Mouse (Mus musculus): Measurements from ENCODE around the gene Cnn2.

The Cnn2 gene

DNA sequence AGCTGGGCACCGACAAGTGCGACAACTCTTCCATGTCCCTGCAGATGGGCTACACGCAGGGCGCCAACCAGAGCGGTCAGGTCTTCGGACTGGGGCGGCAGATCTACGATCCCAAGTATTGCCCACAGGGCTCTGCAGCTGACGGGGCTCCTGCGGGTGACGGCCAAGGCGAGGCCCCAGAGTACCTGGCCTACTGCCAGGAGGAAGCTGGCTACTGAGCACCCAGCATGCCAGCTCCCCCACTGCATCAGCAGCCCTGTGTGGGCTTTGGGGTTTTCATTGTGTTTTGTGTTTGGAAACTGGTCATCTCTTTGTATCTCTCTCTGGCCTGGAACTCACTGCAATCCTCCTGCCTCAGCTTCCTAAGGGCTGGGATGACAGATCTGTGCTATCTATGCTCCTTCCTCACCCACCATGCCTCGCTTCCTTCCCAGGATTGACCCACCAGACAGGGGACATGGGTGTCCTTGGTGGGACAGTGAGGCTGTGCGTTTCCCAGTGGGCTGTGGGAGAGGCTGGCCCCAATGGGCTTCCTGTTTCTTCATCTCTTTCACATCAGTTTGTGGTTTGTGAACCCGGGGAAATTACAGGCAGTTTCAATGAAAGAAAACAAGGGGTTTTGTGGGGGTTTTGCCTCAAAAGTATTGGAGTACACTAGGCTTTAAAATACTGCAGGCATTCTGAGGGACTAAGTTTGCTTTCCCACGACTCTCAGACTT is 6.2 kb downstream of the Cnn2 start:
- CTCF ChIA-PET, result interaction anchor here in 3 of 4 experiments (0.5 to 1.5 kb wide), 5 partner anchors 10 to 160 kb away, joined by 3 to 4 read pairs (median 3); partner anchors contain the start of gene Tmem259 (in 1 of the 3)

DNA sequence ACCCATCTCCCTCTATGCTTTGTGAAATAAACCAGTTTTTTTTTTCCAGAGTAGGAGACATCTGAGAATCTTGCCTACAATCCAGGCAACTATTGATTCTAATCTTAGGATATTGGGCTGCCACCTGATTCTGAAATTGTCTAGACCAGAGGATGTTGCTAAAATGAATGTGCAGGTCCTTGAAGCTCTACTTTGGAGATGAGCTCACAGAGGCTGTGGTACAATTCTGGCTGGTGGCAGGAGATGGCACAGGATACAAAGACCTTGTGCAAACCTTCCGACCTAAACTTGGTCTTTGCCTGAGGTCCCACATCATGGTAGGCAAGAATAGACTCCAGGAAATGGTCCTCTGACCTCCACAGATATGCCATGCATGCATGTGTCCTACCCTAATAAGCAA is 7.3 kb downstream of the Cnn2 start:
- POLR2A ChIA-PET, result interaction anchor here in 2 of 4 experiments (0.6 to 2.8 kb wide), 4 partner anchors 11 to 145 kb away, joined by 3 to 16 read pairs (median 5); partner anchors contain the start of gene Tmem259 (in 1 of the 2)
- CTCF ChIA-PET, result interaction anchor here in 1 of 4 experiments (2.4 kb wide), 1 partner anchor 18 kb away, joined by 9 read pairs; no protein-coding TSS in a partner anchor

More for the DNA sequence above, 6.2 kb downstream of the Cnn2 start:
- POLR2A ChIA-PET, result interaction anchor here in 3 of 4 experiments (0.6 to 2.3 kb wide), 5 partner anchors 10 to 174 kb away, joined by 3 to 9 read pairs (median 3); partner anchors contain the start of gene Tmem259 (in 1 of the 3)

DNA sequence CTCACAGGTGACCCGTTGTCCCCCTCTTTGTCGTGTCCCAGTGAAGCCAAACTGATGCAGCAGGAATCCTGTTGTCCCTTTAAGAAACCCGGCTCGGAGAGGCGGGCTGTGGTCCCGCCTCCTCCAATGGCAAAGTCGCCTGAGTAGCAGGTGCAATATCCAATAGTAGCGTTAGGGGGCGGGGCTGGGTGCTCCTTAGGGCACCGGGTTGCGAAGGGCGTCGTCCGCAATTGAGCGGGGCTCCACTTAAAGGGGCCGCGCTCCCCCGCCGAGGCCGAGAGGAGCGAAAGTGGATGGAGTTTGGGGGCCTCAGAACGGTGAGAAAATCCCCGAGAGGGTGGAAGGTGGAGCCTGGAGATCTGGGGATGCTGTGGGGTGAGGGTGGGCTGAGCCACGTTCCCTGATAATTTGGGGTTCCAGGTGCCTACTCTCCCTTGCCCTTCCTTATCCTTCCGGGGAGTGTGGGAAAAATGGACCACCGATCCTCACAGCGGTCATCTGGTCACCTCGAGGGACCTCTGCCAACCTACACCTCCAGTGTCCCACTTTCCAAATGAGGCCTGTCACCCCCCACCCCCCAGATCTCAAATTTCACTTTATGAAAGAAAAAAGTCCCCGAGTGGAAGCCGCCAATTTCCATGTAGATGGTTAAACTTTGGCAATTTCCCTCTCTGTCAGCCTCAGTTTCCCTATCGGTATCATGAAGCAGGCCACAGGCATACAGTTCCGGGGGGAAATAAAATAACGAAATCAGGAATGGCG is 8.1 kb downstream of the Cnn2 start, which contains the start of gene Abca7:
TSS of gene Abca7 (plus strand) at position 223 of the 762 bp plus-strand sequence.
- POLR2A ChIA-PET, result interaction anchor here (0.6 to 2.9 kb wide), 44 partner anchors 9 to 680 kb away, joined by 3 to 25 read pairs (median 4); partner anchors contain the start of genes Tmem259 (in 2 of the 4), Arhgap45 (in 1 of the 4), Gamt (in 1 of the 4) and Polr2e (in 1 of the 4)
- CTCF ChIA-PET, result interaction anchor here in 2 of 4 experiments (0.6 to 2.4 kb wide), 7 partner anchors 11 to 1520 kb away, joined by 3 to 27 read pairs (median 6); partner anchors contain the start of genes Tmem259 (in 1 of the 2) and Wdr18 (in 1 of the 2)

DNA sequence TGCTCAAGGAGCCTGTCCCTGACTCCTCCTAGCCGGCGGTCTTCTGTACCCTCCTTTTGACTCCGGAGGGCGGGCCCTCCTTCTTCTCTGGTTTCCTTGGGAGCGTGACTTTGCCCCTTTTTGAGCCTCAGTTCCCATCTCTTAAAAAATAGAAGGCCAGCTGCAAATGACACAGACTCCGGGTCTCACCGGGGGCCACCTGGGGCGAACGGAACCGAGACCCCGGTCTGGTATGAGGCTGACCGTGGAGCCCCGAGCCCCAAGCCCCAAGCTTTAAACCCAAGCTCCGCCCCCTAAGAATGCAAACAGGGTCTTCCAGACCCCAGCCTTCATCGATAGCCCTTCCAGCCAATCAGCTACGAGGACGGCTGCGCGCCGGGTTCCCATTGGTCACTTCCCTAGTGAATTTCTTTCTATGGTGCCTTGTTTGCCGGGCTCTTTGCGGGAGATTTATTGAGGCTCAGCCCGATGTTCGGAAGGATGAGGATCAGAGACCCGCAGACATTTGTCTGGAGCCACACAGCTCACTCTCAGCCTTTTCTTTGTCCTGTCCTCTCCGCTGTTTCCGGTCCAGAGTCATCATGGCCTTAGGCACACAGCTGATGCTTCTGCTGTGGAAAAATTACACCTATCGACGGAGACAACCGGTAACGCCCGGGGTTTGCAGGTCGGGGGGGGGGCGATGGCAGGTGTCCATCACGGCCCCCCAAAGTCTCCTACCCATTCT is 8.8 kb downstream of the Cnn2 start:
- ChIA-PET CTCF (interaction anchor here (0.6 to 2.4 kb wide), 15 partner anchors 10 to 1519 kb away, joined by 3 to 27 read pairs (median 4); partner anchors contain the start of genes Tmem259 (in 1 of the 4) and Wdr18 (in 1 of the 4)), POLR2A (interaction anchor here (0.6 to 2.9 kb wide), 60 partner anchors 9 to 679 kb away, joined by 3 to 25 read pairs (median 4); partner anchors contain the start of genes Tmem259 (in 2 of the 4), Arhgap45 (in 1 of the 4), C2cd4c (in 1 of the 4) and Gamt (in 1 of the 4))

DNA sequence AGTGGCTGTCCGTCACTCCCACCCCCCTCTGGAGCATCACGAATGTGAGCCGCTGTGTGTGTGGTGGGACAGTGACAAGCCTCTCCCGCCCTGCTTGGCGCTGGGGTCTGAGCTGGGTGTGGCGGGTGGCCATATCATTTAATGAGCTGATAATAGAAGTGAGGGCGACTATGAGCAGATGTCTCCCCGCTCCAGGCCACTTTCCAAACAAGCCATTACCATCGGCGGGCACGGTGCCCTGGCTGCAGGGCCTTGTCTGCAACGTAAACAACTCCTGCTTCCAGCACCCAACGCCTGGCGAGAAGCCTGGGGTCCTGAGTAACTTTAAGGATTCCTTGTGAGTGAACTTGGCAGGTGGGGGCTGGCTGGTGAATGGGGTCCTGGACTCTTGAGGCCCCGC is 9.4 kb downstream of the Cnn2 start:
- ChIA-PET CTCF (interaction anchor here (0.5 to 2.4 kb wide), 15 partner anchors 9 to 963 kb away, joined by 3 to 27 read pairs (median 3); partner anchors contain the start of genes Tmem259 (in 1 of the 4) and Wdr18 (in 1 of the 4)), POLR2A (interaction anchor here (0.8 to 2.9 kb wide), 42 partner anchors 8 to 384 kb away, joined by 3 to 25 read pairs (median 4); partner anchors contain the start of genes Tmem259 (in 2 of the 4), Arhgap45 (in 1 of the 4), C2cd4c (in 1 of the 4) and Mum1 (in 1 of the 4))

DNA sequence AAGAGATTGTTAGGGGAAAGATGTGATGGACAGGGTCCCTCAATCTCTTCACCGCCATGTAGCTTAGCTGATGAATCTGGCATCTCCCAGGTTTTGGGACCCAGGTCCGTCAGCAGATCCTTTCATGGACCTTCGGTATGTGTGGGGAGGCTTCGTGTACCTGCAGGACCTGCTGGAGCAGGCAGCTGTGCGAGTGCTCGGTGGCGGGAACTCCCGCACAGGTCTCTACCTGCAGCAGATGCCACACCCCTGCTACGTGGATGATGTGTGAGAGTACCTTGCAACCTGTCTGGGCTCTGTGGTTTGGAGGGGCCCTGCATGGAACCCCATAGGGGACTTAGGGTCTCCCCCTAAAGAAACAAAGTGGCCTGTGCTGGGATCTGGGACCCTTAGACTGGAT is 13.6 kb downstream of the Cnn2 start:
- ChIA-PET POLR2A (interaction anchor here in 3 of 4 experiments (0.5 to 6.1 kb wide), 9 partner anchors 12 to 64 kb away, joined by 3 to 44 read pairs (median 5); partner anchors contain the start of genes Tmem259 (in 2 of the 3) and Arhgap45 (in 1 of the 3)), CTCF (interaction anchor here in 2 of 4 experiments (0.5 to 1.9 kb wide), 5 partner anchors 10 to 104 kb away, joined by 3 to 8 read pairs (median 4); no protein-coding TSS in a partner anchor)

DNA sequence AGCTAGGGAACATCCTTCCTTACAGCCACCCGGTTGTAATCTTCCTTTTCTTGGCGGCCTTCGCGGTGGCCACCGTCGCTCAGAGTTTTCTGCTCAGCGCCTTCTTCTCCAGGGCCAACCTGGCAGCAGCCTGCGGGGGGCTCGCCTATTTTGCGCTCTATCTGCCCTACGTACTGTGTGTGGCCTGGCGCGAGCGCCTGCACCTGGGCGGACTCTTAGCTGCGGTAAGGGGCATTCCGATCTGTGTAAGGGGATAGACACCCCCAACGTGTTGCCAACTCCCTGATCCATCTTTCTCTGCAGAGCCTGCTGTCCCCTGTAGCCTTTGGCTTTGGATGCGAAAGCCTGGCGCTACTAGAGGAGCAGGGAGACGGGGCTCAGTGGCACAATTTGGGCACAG is 14.4 kb downstream of the Cnn2 start:
- CTCF ChIA-PET, result interaction anchor here in 3 of 4 experiments (0.5 to 1.9 kb wide), 9 partner anchors 11 to 59 kb away, joined by 3 to 8 read pairs (median 3); partner anchors contain the start of genes Arhgap45 (in 1 of the 3) and Tmem259 (in 1 of the 3)
- POLR2A ChIA-PET, result interaction anchor here (0.5 to 6.1 kb wide), 17 partner anchors 11 to 164 kb away, joined by 3 to 44 read pairs (median 5); partner anchors contain the start of genes Arhgap45 (in 1 of the 4) and Tmem259 (in 1 of the 4)

DNA sequence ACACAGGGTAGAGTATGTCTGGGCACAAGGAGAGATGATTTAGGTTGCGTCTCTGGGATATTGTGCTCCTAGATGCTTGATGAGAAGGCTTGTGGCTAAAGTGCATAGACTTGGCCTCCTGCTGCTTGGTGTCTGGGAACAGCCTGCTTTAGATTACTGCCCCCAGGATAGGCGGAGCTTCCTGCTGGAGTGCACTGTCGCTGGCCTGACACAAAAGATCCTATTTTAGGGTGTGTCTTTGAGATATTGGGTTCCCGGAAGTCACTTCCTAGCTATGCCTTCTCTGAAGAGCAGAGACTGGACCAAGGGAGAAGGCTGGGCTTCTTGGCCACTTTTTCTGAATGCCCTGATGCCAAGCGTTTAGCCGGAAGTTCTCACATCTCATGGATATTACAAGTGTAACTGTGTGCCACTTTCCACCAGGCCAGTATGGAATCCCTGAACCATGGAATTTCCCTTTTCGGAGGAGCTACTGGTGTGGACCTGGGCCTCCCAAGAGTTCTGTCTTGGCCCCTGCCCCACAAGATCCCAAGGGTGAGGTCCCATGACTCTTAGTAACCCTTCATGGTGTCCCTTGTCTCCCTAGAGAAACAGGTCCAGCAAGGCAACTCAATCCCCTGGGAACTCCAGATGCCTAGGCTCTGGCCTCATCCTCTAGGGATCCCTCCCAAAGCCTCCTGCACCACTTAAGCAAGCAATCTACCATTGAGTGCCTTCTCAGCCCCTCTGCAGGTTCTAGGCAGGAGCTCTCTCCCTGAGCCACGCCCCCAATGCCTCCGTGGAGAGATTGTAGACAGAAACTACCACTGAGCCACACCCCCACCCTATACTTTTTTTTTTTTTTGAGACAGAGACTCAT is 15.2 kb downstream of the Cnn2 start:
- CTCF ChIA-PET, result interaction anchor here in 3 of 4 experiments (0.5 to 1.4 kb wide), 14 partner anchors 11 to 372 kb away, joined by 3 to 8 read pairs (median 4); partner anchors contain the start of genes Arhgap45 (in 1 of the 3), Stk11 (in 1 of the 3) and Tmem259 (in 1 of the 3)
- POLR2A ChIA-PET, result interaction anchor here (0.5 to 6.1 kb wide), 26 partner anchors 10 to 200 kb away, joined by 3 to 44 read pairs (median 4); partner anchors contain the start of genes Arhgap45 (in 1 of the 4), Cnn2 (in 1 of the 4), Polr2e (in 1 of the 4) and Sbno2 (in 1 of the 4)

DNA sequence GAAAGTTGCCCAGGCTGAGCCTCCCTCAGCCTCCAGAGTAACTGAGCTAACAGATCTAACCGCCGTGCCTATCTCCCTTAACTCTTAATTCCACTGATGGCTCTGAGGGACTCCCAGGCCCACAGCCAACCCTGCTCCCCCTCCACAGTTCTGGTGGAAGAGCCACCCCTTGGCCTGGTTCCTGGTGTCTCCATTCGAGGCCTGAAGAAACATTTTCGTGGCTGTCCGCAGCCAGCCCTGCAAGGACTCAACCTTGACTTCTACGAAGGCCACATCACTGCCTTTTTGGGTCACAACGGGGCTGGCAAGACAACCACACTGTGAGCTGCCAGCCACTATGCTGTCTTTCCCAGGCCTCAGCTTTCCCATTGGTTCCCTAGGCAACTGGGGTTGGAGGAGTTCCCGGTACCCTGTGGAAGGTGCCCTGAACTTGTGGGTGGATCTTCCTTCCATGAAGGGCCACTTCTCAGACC is 15.9 kb downstream of the Cnn2 start:
- CTCF ChIA-PET, result interaction anchor here in 3 of 4 experiments (0.5 to 1.4 kb wide), 10 partner anchors 10 to 372 kb away, joined by 3 to 8 read pairs (median 4); partner anchors contain the start of genes Stk11 (in 1 of the 3) and Tmem259 (in 1 of the 3)
- POLR2A ChIA-PET, result interaction anchor here in 3 of 4 experiments (0.7 to 6.1 kb wide), 20 partner anchors 10 to 201 kb away, joined by 3 to 44 read pairs (median 4); partner anchors contain the start of genes Arhgap45 (in 2 of the 3), Cnn2 (in 1 of the 3), Polr2e (in 1 of the 3) and Sbno2 (in 1 of the 3)

DNA sequence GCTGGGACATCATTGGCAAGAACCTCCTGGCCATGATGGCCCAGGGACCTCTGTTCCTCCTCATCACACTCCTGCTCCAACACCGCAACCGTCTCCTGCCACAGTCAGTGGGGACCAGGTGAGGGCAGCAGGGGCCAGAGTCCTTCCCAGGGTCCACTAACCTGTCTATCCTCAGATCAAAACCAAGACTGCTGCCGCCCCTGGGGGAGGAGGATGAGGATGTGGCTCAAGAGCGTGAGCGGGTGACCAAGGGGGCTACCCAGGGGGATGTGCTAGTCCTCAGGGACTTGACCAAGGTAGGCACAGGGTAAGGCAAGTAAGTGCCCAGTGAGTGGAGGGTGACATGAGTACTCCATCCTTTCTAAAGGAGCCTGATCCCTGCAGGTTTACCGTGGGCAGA is 23.4 kb downstream of the Cnn2 start:
- CTCF ChIA-PET, result no interaction called here
- POLR2A ChIA-PET, result interaction anchor here in 2 of 4 experiments (5.0 to 9.6 kb wide), 3 partner anchors 15 to 40 kb away, joined by 37 to 102 read pairs (median 42); no protein-coding TSS in a partner anchor

DNA sequence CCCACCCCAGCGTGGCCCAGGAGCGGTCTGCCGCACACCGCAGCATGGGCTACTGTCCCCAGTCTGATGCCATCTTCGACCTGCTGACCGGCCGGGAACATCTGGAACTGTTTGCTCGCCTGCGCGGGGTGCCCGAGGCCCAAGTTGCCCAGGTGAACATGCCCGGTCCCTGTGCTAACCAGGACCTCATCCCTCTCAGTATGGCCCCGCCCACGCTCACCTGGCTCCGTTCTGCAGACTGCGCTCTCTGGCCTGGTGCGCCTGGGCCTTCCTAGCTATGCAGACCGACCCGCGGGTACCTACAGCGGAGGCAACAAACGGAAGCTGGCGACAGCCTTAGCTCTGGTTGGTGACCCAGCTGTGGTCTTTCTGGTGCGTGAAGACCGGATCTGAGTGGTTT is 25.2 kb downstream of the Cnn2 start:
- POLR2A ChIA-PET, result interaction anchor here in 3 of 4 experiments (0.6 to 9.6 kb wide), 42 partner anchors 8 to 1587 kb away, joined by 3 to 102 read pairs (median 6); partner anchors contain the start of genes Tmem259 (in 2 of the 3), Abca7 (in 1 of the 3), Cnn2 (in 1 of the 3) and Csnk1g2 (in 1 of the 3)
- CTCF ChIA-PET, result interaction anchor here in 3 of 4 experiments (0.8 to 2.7 kb wide), 13 partner anchors 10 to 343 kb away, joined by 3 to 10 read pairs (median 4); partner anchors contain the start of genes Abca7 (in 1 of the 3), Cnn2 (in 1 of the 3), Tmem259 (in 1 of the 3) and Wdr18 (in 1 of the 3)

DNA sequence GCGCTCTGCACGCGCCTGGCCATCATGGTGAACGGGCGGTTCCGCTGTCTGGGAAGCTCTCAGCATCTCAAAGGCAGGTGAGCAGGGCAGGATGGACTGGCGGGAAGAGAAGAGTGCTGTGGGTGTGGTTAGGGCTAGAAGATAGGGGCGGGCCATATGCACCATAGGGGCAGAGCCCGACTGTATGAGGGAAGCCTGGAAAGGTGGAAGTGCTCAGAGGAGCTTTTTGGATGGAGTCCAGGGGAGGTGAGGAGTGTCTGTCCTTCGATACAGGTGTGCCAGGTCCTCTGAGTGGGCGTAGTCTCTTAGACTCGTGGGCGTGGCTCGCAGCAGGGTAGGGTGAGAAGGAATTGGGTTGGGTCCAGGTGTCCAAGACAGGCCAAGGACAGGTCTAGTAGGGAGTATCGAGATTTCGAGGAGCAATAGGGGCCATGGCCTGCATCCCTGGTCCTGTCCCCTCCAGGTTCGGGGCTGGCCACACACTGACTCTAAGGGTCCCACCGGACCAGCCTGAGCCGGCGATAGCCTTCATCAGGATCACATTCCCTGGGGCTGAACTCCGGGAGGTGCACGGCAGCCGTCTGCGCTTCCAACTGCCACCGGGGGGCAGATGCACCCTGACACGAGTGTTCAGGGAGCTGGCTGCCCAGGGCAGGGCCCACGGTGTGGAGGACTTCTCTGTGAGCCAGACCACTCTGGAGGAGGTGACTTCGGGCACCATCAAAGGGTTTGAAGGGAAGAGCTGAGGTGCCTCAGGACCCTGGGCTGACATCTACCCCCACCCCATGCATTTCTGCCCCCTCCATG is 26.3 kb downstream of the Cnn2 start:
- ChIA-PET CTCF (interaction anchor here in 3 of 4 experiments (0.6 to 2.7 kb wide), 16 partner anchors 11 to 335 kb away, joined by 3 to 10 read pairs (median 4); partner anchors contain the start of genes Abca7 (in 1 of the 3), Cnn2 (in 1 of the 3), Tmem259 (in 1 of the 3) and Wdr18 (in 1 of the 3)), POLR2A (interaction anchor here in 3 of 4 experiments (0.5 to 9.6 kb wide), 52 partner anchors 9 to 1588 kb away, joined by 3 to 102 read pairs (median 5); partner anchors contain the start of genes Abca7 (in 1 of the 3), Cbarp (in 1 of the 3), Cnn2 (in 1 of the 3) and Csnk1g2 (in 1 of the 3))

DNA sequence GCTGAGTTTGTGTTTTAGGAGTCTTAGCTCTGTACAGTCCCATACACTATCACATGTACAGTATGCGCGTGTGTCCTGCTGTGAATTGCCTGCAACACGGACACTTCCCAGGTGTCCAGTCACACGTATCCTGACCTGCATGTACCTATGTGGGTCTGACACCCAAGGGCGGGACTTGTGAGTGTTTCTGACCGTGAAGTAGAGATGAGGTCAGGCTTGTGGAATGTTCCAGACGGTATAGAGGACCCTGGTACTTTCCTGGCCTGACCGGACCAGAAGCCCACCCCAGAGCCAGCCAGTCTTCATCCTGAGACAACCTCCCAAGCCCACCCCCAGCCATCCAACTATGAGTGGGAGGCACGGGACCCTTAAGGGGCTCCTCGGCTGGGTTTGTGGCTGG is 27.2 kb downstream of the Cnn2 start:
- POLR2A ChIA-PET, result interaction anchor here in 3 of 4 experiments (0.6 to 9.6 kb wide), 29 partner anchors 10 to 153 kb away, joined by 3 to 102 read pairs (median 6); partner anchors contain the start of genes Abca7 (in 1 of the 3), Cnn2 (in 1 of the 3), Polr2e (in 1 of the 3) and Sbno2 (in 1 of the 3)
- CTCF ChIA-PET, result interaction anchor here in 3 of 4 experiments (0.6 to 2.7 kb wide), 7 partner anchors 12 to 56 kb away, joined by 3 to 10 read pairs (median 4); partner anchors contain the start of genes Tmem259 (in 1 of the 3) and Wdr18 (in 1 of the 3)

All from embryonic stem cell, embryonic (primary cell).